Mouse (Mus musculus): ENCODE data around the gene Nckap5. TPM values are rescaled to one million over a fixed set of nuclear protein-coding genes. Genes with fewer than 3 reads are reported as not detected.
A peak's percentile ranks its signal among the peaks of the same experiment; 100 is the strongest.

The Nckap5 gene
- polyA plus RNA-seq, 1 experiment from 2014 or later, result 4.8 TPM

GRCm38 (mm10) chr1:126656246-126656645 lies 174.4 kb downstream of the Nckap5 start:
- no peaks in the 10 kb centered on the region for H3K36me3 ChIP-seq
- H3K4me3 ChIP-seq (replicated peaks), result no peak overlapping the region
- no peak overlapping the region for H3K9ac ChIP-seq
- H3K27ac ChIP-seq, result no peak overlapping the region
- H3K27me3 ChIP-seq (replicated peaks), result no peaks in the 10 kb centered on the region
- no peak overlapping the region for H3K4me2 ChIP-seq
- no peaks in the 10 kb centered on the region for H3K9me3 ChIP-seq
- H3K4me1 ChIP-seq, result no peaks in the 10 kb centered on the region
- no peak for ATAC-seq (ENCODE audit: insufficient read depth, low FRiP score, low read depth)
- 54% methylated on average over 2 of the region's 2 CpGs for WGBS

- Histone ChIP-seq H3K4me1 (no peaks in the 10 kb centered on the region), H3K27ac (no peak overlapping the region), H3K9me3 (no peaks in the 10 kb centered on the region), H3K36me3 (no peaks in the 10 kb centered on the region), H3K4me3 (replicated peaks) (no peak overlapping the region), H3K9ac (no peak overlapping the region), H3K27me3 (replicated peaks) (no peaks in the 10 kb centered on the region), H3K4me2 (no peak overlapping the region)
- no peak; the same call in 1 of the 2 replicates for ATAC-seq (ENCODE audit: insufficient read depth, low FRiP score, low read depth)
- 57% methylated on average over 2 of the region's 2 CpGs for WGBS
Measured at GRCm38 (mm10) chr1:126652085-126652484, 178.5 kb downstream of the Nckap5 start.

GRCm38 (mm10) chr1:126650806-126651205 lies 179.8 kb downstream of the Nckap5 start:
- Histone ChIP-seq H3K36me3 (no peaks in the 10 kb centered on the region), H3K4me2 (no peak overlapping the region), H3K4me3 (replicated peaks) (no peak overlapping the region), H3K9me3 (no peaks in the 10 kb centered on the region), H3K9ac (no peak overlapping the region), H3K4me1 (no peaks in the 10 kb centered on the region), H3K27me3 (replicated peaks) (no peaks in the 10 kb centered on the region), H3K27ac (no peak overlapping the region)
- WGBS, result 35% methylated on average over 5 of the region's 5 CpGs
- ATAC-seq (ENCODE audit: insufficient read depth, low FRiP score, low read depth), result peak; percentile 76; the same call in 1 of the 2 replicates

- Histone ChIP-seq H3K27ac (no peak overlapping the region), H3K9me3 (no peaks in the 10 kb centered on the region), H3K4me3 (replicated peaks) (no peak overlapping the region), H3K9ac (no peak overlapping the region), H3K4me2 (no peak overlapping the region), H3K36me3 (no peaks in the 10 kb centered on the region), H3K27me3 (replicated peaks) (no peaks in the 10 kb centered on the region), H3K4me1 (no peaks in the 10 kb centered on the region)
- no peak for ATAC-seq (ENCODE audit: insufficient read depth, low FRiP score, low read depth)
- 84% methylated on average over 5 of the region's 5 CpGs for WGBS
Measured at GRCm38 (mm10) chr1:126642751-126643150, 187.8 kb downstream of the Nckap5 start.

DNA sequence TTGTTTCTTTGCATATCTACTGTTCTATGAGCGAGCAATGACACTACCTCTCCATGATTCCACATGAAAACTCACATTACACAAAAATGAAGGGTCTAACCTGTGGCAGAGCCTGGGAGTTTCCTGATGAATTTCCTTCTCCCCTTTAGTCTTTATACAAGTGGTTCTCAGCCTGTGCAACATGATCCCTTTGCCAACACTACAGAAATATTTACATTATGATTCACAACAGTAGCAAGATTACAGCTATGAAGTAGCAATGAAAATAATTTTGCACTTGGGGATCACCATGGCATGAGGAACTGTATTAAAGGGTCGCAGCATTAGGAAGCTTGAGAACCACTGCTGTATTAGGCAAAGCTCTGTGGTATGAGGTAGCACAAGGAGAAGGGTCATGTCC lies 191.1 kb downstream of the Nckap5 start:
- WGBS, result 74% methylated on average over 2 of the region's 2 CpGs
- no peak for ATAC-seq (ENCODE audit: insufficient read depth, low FRiP score, low read depth)
- no peak overlapping the region for H3K4me2 ChIP-seq
- H3K27me3 ChIP-seq (replicated peaks), result no peaks in the 10 kb centered on the region
- no peak overlapping the region for H3K27ac ChIP-seq
- H3K36me3 ChIP-seq, result no peaks in the 10 kb centered on the region
- H3K9ac ChIP-seq, result no peak overlapping the region
- no peaks in the 10 kb centered on the region for H3K9me3 ChIP-seq
- H3K4me3 ChIP-seq (replicated peaks), result no peak overlapping the region
- H3K4me1 ChIP-seq, result no peaks in the 10 kb centered on the region

GRCm38 (mm10) chr1:126637515-126637914 lies 193.1 kb downstream of the Nckap5 start:
- WGBS, result 59% methylated on average over 1 of the region's 1 CpGs
- Histone ChIP-seq H3K9me3 (no peaks in the 10 kb centered on the region), H3K4me2 (no peak overlapping the region), H3K9ac (no peak overlapping the region), H3K4me1 (no peaks in the 10 kb centered on the region), H3K27me3 (replicated peaks) (no peaks in the 10 kb centered on the region), H3K36me3 (no peaks in the 10 kb centered on the region), H3K4me3 (replicated peaks) (no peak overlapping the region), H3K27ac (no peak overlapping the region)
- ATAC-seq (ENCODE audit: insufficient read depth, low FRiP score, low read depth), result no peak

- Histone ChIP-seq H3K4me1 (no peaks in the 10 kb centered on the region), H3K9me3 (no peaks in the 10 kb centered on the region), H3K4me2 (no peak overlapping the region), H3K4me3 (replicated peaks) (no peak overlapping the region), H3K27me3 (replicated peaks) (no peaks in the 10 kb centered on the region), H3K9ac (no peak overlapping the region), H3K36me3 (no peaks in the 10 kb centered on the region), H3K27ac (no peak overlapping the region)
- WGBS, result 79% methylated on average over 3 of the region's 3 CpGs
- no peak for ATAC-seq (ENCODE audit: insufficient read depth, low FRiP score, low read depth)
Measured at GRCm38 (mm10) chr1:126626206-126626605, 204.4 kb downstream of the Nckap5 start.

DNA sequence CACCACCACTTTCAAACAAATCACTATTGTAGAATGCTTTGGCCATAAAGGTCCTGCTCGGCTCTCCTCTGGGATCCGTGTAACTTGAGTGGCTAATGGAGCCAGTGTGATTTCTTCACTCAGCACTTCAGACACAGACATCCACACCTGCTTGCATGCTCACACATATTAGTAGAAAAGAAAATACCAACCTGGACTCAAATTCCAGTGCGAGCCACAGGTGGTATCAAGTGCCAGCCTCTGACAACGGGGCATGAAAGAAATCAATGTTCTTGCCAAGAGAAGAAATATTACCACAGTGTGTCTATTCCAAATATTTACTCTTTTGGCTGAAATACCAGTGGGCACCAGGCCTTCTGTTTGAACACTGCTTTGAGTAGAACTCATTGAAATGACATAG lies 208.6 kb downstream of the Nckap5 start:
- no peak overlapping the region for H3K27ac ChIP-seq
- H3K4me3 ChIP-seq (replicated peaks), result no peak overlapping the region
- no peaks in the 10 kb centered on the region for H3K36me3 ChIP-seq
- 45% methylated on average over 4 of the region's 4 CpGs for WGBS
- H3K9me3 ChIP-seq, result no peaks in the 10 kb centered on the region
- H3K4me1 ChIP-seq, result no peaks in the 10 kb centered on the region
- H3K4me2 ChIP-seq, result no peak overlapping the region
- no peaks in the 10 kb centered on the region for H3K27me3 ChIP-seq (replicated peaks)
- ATAC-seq (ENCODE audit: insufficient read depth, low FRiP score, low read depth), result peak; percentile 35; the same call in 1 of the 2 replicates
- no peak overlapping the region for H3K9ac ChIP-seq

DNA sequence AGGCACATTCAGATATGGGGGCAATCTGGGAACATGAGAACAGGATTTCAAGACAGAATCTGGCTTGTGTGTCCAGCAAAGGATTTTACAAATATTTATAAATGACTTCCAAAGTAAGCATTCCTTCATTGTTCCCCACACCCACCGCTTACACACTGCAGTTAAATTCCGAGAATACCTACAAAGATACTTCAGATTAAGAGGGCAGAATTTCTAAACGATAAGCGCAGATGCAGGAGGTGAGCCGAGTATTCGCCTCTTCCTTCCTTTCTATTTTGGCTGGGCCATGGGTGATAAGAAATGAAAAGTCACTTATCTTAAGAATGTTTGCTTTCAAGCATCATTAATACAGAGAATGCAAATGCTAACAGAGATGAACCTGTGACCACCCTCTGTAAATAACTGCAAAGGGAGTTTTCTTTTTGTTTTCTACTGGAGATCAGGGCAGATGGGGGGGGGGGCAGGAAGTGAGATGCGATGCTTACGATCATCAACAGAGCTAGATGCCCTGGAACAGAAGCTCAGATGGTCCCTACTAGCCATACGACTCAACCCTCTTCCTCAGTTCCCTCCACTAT lies 213.0 kb downstream of the Nckap5 start:
- ATAC-seq (ENCODE audit: insufficient read depth, low FRiP score, low read depth), result no peak
- WGBS, result 37% methylated on average over 9 of the region's 9 CpGs
- H3K27me3 ChIP-seq (replicated peaks), result no peaks in the 10 kb centered on the region
- no peak overlapping the region for H3K4me2 ChIP-seq
- H3K27ac ChIP-seq, result no peak overlapping the region
- H3K4me3 ChIP-seq (replicated peaks), result no peak overlapping the region
- no peaks in the 10 kb centered on the region for H3K36me3 ChIP-seq
- no peaks in the 10 kb centered on the region for H3K9me3 ChIP-seq
- H3K4me1 ChIP-seq, result no peaks in the 10 kb centered on the region
- no peak overlapping the region for H3K9ac ChIP-seq

DNA sequence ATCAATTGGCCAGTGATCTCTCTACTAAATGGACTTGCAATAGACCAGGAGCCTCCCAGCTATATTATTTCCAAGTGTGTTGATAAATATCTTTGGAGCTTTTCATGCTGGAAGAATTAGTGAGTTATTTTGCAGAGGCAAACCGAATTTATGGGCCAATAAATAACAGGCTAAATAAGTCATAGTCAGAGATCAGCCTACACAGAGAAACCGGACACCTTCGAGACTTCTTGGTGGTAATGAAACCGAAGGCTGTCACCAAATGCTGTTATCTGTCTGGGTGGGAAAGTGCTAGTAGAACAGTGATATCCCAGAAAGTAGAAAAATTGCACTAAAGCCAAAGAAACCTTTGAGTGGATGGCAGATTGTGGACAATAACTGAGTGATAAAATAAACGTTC lies 213.6 kb downstream of the Nckap5 start:
- Histone ChIP-seq H3K27ac (no peak overlapping the region), H3K27me3 (replicated peaks) (no peaks in the 10 kb centered on the region), H3K36me3 (no peaks in the 10 kb centered on the region), H3K4me1 (no peaks in the 10 kb centered on the region), H3K4me3 (replicated peaks) (no peak overlapping the region), H3K9ac (no peak overlapping the region), H3K4me2 (no peak overlapping the region), H3K9me3 (no peaks in the 10 kb centered on the region)
- ATAC-seq (ENCODE audit: insufficient read depth, low FRiP score, low read depth), result no peak
- WGBS, result 30% methylated on average over 5 of the region's 5 CpGs

GRCm38 (mm10) chr1:126612916-126613315 lies 217.7 kb downstream of the Nckap5 start:
- Histone ChIP-seq H3K27me3 (replicated peaks) (no peaks in the 10 kb centered on the region), H3K4me2 (no peak overlapping the region), H3K4me3 (replicated peaks) (no peak overlapping the region), H3K36me3 (no peaks in the 10 kb centered on the region), H3K27ac (no peak overlapping the region), H3K9me3 (no peaks in the 10 kb centered on the region), H3K9ac (no peak overlapping the region), H3K4me1 (no peaks in the 10 kb centered on the region)
- WGBS, result 79% methylated on average over 4 of the region's 4 CpGs
- no peak for ATAC-seq (ENCODE audit: insufficient read depth, low FRiP score, low read depth)

GRCm38 (mm10) chr1:126608586-126608985 lies 222.0 kb downstream of the Nckap5 start:
- Histone ChIP-seq H3K4me2 (no peak overlapping the region), H3K4me1 (no peaks in the 10 kb centered on the region), H3K9me3 (no peaks in the 10 kb centered on the region), H3K27me3 (replicated peaks) (no peaks in the 10 kb centered on the region), H3K36me3 (no peaks in the 10 kb centered on the region), H3K9ac (no peak overlapping the region), H3K27ac (no peak overlapping the region), H3K4me3 (replicated peaks) (no peak overlapping the region)
- WGBS, result 89% methylated on average over 4 of the region's 4 CpGs
- no peak for ATAC-seq (ENCODE audit: insufficient read depth, low FRiP score, low read depth)
